Mouse (Mus musculus) testis, postnatal 10 days (tissue): ENCODE results near the gene Fbxo28.
"Not testable (repeated sequence)": the region's sequence is repeated elsewhere in the genome, so short reads cannot be mapped to it uniquely, and the experiment has no call there.

Source experiments
- DNase-seq: peaks from one replicate; pipeline ENCODE4 v3.0.0; 2021; ENCODE audit warnings: low spot score

Fbxo28 gene

GRCm38 (mm10) chr1:182341993-182342392, 564 bp upstream of the Fbxo28 start:
- DNase-seq = no peak

GRCm38 (mm10) chr1:182340281-182340680, 1.1 kb downstream of the Fbxo28 start:
- DNase-seq = no peak

DNA sequence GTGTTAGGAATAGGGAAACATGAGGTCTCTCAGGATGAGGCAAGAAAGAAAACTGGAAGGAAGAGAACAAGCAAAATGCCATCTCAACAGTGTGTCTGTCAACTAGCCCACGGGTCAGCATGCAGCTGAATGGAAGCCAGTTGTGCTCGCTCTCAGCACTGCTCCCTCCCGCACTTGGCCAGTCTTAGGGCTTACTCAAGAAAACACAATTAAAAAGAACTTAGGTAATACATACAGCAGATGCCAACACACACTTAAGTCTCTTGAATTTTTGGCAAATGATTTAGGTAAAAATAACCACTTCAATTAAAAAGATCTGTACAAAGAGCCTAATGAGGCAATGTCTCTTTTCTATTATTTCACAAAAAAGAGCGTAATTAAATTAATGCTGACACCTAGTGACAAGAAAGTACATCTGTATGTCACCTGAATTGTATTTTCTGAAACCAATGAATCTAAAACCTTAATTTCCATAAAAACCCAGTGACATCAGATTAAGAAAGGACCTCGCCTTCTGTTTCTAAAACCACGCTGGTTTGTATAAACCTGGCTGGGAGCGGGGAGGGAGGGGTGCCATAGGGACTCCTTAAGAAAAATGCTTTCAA, 2.4 kb downstream of the Fbxo28 start:
- DNase-seq = no peak

DNA sequence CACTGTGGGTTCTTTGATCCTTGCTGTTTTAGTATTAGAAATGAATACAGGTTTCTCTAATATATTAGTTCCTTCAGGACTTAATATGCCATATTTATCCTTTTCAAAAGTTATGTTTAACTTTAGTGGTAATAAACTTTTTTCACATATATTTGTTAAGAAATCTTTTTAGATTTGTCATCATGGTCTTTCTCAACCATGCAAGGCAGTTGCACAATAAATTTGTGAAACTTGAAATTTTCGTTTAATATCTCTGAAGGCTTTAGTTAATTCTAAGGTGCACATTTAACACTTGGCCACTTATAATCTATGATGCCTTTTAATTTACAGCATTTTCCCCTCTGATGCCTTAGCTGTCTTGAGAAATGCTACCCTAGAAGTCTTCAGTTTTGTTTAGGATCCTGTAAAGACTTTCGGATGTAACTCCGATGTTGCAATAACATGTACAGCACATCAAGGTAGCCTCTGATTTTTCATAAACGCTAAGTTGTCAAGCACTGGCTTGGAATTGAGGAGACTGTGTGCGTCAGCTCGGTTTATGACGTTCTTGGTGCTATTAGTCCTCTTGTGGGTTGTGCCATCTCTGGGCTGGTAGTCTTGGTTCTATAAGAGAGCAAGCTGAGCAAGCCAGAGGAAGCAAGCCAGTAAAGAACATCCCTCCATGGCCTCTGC, 7.5 kb downstream of the Fbxo28 start:
- DNase-seq = no peak

DNA sequence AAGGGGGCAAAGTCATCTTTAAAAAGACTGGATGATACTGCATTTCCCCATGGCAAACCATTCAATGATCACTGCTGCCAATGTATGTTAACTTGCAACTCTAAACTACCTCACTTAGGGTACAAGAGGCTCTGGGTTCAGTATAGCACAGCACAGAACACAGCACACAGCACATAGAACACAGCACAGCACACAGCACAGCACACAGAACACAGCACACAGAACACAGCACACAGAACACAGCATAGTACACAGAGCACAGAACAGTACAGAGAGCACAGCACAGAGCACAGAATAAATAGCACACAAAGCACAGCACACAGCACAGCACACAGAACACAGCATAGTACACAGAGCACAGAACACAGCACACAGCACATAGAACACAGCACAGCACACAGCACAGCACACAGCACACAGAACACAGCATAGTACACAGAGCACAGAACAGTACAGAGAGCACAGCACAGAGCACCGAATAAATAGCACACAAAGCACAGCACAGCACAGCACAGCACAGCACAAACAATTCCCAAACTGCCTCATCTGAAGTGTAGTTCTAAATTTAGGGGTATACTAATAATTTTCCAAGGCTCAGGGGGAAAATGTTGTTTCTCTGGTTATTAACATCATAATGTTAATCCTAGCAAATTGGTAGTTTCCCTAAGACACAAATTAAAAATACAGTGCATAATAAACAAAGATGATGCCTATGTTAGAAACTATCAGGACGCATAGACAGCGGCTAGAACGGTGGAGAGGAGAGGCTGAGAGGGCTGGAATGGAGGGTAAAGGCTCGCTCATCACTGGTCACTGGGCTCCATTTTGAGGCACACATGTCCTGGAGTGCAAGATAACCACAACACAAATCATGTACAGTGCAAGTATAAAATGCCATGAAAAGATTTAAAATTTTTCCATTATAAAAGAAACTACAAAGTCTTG, 9.1 kb downstream of the Fbxo28 start:
- DNase-seq = no peak

GRCm38 (mm10) chr1:182325919-182326318, 15.5 kb downstream of the Fbxo28 start:
- no peak for DNase-seq

- DNase-seq = no peak
These were observed 16.9 kb downstream of the Fbxo28 start for GRCm38 (mm10) chr1:182324552-182324951.

GRCm38 (mm10) chr1:182323139-182323538, 18.3 kb downstream of the Fbxo28 start:
- no peak for DNase-seq

DNA sequence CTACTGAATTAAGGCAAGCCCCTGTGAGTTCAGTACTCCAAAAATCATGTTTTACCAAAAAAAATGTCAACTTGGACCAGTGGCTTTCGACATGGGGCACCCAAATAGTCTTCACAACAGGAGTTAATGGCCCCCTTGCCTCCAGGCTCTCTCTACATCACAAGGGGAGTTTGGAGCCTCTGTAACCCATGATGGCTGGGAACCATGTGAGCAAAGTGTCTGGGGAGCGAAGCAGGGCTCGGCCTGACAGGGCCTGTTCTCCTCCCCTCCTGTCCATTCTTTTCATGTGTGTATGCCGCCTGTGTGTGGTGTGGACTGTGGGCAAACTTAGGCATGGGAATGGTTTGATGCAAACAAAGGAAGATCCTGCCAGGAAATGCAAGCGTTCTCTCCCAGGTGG, 27.2 kb downstream of the Fbxo28 start:
- DNase-seq = no peak

DNA sequence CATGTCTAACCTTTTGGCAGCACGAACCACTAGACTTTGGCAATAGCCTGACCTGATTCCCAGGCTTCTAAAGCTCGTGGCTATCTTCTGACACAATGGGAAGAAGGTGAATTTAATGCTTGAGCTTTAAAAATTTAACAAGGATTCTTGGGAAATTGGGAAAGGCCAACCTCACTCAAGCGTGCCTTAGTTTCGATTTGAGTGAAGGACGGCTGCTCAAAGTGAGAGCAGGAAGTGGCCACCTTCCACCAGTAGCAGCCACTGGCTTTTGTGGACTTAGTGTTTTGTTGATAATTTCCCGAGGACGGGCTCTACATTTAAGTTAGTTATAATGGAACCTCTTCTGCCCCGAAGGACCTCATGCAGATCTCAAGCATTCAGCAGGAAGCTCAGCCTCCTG, 28.2 kb downstream of the Fbxo28 start:
- DNase-seq = no peak

- no peak for DNase-seq
These were observed 30.1 kb downstream of the Fbxo28 start for GRCm38 (mm10) chr1:182311376-182311775.

DNA sequence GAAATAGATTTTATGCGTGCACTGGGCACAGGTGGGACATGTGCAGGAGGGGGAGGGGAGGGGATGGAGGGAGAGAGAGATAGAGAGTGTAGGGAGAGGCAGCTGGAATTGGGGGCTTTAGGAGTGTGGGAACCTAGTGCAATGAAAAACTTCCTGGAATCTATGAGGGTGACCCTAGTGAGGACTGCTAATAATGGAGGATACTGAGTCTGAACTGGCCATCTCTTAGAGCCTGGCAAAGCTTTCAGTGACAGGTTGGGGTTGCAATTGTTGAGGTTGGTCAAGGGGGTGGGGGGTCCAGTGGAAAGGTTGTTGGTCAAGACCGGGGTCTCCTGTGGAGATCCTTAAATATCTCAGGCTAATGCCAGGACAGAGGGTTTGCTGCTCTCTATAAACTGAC, 31.1 kb downstream of the Fbxo28 start:
- no peak for DNase-seq

DNA sequence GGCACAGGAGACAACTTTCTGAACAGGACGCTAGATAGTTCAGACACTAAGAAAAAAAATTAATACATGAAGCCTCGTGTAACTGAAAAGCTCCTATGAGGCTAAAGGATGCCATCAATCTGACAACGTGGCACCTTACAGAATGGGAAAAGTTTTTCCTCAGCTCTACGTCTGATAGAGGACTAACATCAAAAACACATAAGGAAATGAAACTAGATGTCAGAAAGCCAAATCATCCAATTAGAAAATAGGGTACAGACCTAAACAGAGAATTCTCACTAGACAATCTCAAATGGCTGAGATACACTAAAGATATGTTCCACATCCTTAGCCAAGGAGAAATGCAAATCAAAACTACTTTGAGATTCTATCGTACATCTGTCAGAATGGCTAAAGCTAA, 32.0 kb downstream of the Fbxo28 start:
- DNase-seq = no peak

DNA sequence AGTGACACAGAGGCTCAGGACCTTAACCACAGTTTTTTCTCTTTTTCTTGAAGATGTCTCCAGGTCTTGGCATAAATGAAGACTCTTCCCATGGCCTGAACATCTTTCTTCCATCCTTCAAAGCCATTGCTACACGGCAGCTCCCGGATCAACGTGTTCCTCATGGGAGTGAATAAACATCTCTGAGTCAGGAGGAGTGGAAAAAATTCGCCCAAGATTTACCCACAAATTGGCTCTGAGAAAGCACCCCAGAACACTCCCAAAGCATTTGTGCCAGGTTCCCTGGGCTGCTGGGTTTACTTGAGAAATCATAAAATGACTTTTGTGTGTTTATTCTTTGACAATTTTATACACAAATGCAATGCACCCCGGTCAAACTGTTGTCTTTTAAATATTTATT, 38.5 kb downstream of the Fbxo28 start:
- no peak for DNase-seq

DNA sequence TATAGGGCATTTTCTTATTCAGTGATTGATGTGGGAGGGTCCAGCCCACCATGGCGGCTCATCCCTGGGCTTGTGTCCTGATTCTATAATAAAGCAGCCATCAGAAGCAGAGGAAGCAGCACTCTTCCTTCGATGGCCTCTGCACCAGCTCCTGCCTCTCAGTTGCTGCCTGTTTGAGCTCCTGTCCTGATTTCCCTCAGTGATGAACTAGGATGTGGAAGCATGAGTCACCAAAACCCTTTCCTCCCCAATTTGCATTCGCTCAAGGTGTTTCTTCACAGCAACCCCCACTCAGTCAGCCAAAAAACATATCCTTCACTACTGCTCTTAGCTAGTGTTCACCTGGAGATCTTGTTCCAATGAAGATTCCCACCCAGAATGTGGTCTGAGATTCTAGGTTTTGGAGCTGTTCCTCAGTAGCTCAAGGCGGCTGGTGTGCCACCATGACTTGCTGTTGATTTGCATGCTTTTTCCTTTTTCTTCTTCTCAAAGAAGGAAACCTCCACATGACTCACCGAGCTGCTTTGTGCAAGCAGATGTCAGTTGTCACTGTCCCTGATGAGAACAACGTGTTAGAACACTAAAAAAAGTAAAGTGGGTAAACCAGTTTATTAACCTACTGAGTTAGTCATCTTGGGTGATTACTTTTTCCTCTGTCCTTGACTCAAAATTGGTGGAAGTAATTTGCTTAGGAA, 39.1 kb downstream of the Fbxo28 start:
- DNase-seq = no peak

DNA sequence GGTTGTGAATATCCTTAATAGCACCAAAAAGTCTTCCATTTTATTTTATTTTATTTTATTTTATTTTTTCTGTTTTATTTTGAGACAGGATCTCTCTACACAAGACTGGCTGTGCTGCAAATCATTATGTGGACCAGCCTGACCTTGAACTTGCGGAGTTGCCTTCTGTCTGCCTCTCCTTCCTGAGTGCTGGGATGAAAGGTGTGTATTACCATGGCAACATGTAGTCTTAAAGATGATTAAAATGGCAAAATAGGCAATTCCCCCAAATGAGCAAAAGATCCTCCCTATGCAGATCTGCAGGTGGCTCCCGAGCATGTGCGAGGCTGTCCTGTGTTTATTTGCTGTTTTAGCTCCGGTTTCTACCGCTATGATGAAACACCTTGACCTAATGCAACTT, 43.6 kb downstream of the Fbxo28 start:
- no peak for DNase-seq

DNA sequence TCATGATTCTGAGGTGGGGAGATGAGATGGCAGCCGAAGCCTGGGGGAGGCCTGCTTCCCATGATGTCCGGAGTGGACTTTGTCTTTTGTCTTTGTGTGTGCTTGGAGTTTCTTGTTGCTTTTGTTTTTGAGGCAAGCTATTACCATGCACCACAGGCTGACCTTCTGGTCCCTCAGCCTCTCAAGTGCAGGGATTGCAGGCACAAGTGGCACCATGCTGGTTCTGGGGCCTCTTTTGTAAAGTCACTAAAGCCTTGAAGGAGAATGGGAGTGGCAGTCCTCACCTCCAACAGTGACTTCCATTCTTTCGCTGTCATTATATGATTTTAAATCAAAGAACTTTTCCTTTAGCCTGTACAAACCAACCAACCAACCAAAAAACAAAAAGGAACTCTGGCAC, 44.2 kb downstream of the Fbxo28 start:
- no peak for DNase-seq

DNA sequence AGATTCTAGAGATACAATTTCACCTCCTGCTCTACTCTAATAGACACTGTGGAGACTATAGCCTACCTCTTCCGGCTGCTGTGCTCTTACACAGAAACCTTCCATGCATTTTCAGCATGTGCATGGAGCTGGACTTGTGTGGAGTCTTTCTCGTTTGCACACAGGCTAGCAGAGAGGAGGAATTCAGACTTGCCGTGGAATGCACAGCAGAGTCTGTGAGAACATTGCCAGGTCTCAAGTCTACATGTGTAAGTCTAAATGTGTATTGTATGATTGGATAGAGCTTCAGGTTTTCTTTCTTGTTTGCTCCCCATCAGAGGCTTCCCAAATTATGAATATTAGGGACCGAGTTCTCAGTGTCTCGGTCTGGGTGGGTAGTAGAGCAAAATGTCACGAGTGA, 44.6 kb downstream of the Fbxo28 start:
- DNase-seq = no peak

DNA sequence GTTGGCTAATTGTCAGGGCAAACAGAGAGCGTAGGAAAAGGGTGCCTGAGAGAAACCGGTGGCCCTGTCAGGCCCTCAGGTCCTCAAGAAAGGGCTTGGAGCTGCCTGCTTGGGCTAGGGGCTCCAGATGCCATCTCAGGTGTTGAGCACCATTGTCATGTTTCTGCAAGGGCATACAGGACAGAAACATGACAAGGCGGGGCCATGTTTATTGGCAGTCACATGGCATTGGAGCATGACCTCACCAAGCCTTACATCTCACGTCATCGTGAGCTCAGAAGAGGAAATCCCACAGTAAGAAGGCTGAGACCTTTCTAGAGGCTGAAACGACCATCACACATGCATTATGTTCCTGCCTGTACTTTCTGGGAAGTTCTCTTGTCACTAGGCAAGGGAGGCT, 45.3 kb downstream of the Fbxo28 start:
- no peak for DNase-seq

DNA sequence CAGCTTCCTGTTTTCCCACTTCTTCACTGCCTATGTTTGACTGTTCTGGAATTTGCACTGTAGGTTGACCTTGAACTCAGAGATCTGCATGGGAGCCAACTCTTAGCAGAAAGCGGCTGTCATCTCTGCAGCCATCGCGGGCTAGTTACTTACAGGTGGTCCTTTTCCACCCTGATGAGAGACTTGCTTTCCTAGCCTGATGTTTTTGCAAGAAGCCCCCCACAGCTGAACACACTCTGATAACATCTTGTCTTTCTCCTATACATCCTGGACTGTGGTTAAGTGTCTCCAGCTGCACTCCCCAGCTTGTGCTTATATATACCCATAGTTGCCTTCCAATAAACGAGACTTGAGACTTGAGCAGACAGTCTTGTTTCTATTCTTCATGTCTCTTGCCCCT, 49.1 kb downstream of the Fbxo28 start:
- DNase-seq = no peak

GRCm38 (mm10) chr1:182290741-182291140, 50.7 kb downstream of the Fbxo28 start:
- not testable (repeated sequence) for DNase-seq

GRCm38 (mm10) chr1:182289781-182290180, 51.6 kb downstream of the Fbxo28 start:
- no peak for DNase-seq
